Mouse (Mus musculus) heart, postnatal 36 days (tissue): ENCODE data around the gene 2410131K14Rik. TPM values are rescaled to one million over a fixed set of nuclear protein-coding genes. Genes with fewer than 3 reads are reported as not detected.

Experiments used
- DNase-seq, 2 experiments: peaks; one replicate each; pipeline ENCODE4 v3.0.0; 2021 to 2022
- intact Hi-C: fragments of 180-260 bp; cut with DNase I; formaldehyde crosslinking; loops from one replicate; pipeline ENCODE4 v1.15.1; 2025
- total RNA-seq, 2 experiments: library from RNA; stranded (reverse); gene quantifications; 2 replicates each; pipeline ENCODE4 v1.2.3; 2021

The 2410131K14Rik gene
- total RNA-seq, 2 experiments from 2014 or later: 7.7 to 8.1 TPM

- intact Hi-C loops: no loop called here
- no peak for DNase-seq
These were observed 57.6 kb downstream of the 2410131K14Rik start for GRCm38 (mm10) chr5:118302466-118303155.

DNA sequence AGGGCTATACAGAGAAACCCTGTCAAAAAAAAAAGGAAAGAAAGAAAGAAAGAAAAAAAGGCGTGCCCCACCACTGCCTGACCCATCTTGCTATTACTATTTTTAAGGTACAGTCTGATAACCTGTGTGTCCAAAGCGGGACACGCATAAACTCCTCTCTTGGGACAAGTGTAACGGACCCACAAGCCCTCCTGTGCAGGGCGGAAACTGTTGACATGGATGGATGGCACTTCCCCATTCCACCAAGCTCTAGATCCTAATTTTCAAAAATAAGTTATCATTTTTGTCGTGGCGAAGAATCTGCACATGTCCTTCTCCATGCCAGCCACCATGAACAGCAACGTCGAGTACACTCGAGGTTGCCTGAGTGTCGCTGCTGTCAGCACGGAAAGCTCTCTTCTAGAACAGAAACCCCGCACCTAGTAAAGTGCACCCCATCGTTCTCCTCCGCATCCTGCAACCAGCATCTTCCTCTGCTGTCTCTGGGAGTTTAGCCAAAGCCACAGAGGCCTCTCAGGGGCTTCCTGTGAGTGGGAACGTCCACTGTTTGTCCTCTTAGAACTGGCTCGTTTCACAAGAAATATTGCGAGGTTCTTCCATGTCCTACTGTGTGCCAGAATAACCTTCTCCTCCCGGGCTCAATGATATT is 60.1 kb downstream of the 2410131K14Rik start:
- DNase-seq: no peak
- intact Hi-C loops: no loop called here

GRCm38 (mm10) chr5:118310389-118310788 is 65.4 kb downstream of the 2410131K14Rik start:
- no peak for DNase-seq
- intact Hi-C loops: no loop called here

DNA sequence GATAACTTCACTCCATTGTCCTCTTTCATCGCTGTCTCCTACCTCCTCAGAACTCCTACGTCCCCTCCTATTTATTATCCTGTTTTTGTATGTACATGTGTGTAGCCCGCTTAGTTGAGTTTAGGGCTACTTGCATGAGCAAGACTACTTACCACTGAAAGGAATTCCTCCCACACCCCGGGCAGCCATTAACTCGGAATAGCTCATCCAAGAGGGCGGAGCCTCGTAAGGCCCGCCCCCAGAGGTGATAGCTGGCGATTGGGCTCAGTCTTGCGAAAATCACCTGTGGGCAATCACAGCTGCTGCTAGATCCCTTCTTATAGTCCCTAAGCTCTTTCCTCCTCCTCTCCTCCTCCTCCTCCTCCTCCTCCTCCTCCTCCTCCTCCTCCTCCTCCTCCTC is 66.2 kb downstream of the 2410131K14Rik start:
- intact Hi-C loops: no loop called here
- DNase-seq: no peak

- intact Hi-C loops: no loop called here
These were observed 68.7 kb downstream of the 2410131K14Rik start for GRCm38 (mm10) chr5:118313766-118314165.

More at GRCm38 (mm10) chr5:118313766-118314165, 68.7 kb downstream of the 2410131K14Rik start:
- DNase-seq: no peak

Other genes starting within 250 kb of the 2410131K14Rik start
- gene Tesc, start 217.5 kb upstream of the 2410131K14Rik start, total RNA-seq: 100 to 1,000 TPM; 218 to 224 TPM
- gene Fbxw8, start 89.8 kb upstream of the 2410131K14Rik start, total RNA-seq: 10 to 100 TPM; 39.0 to 42.7 TPM
- gene Hrk, start 80.6 kb upstream of the 2410131K14Rik start, total RNA-seq: under 1 TPM; 0.44 to 0.62 TPM
- gene Rnft2, start 111 bp upstream of the 2410131K14Rik start, total RNA-seq: 1 to 10 TPM; 2.0 to 2.5 TPM